Mouse (Mus musculus): ENCODE results near the gene Palm2.

DNA sequence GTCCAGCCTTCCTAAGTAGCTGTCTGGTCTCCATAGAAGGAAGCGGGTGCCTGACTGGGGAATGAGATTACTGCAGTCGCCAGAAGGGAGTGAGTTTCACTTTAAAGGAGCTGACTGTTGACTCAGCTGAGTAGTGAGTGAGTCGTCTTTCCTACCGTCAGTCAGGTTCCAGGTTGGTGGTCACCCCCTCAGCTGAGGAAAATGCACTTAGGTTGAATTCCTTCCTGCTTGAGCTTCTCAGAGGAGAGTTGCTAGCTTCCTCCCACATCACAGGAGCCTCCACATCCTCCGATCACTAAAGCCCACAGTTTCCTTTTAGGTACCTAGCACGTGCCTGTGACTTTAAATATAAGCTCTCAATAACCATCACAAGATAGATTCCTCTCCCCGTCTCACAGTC lies 206.2 kb downstream of the Palm2 start:
- TF ChIP-seq POLR2A (IDR thresholded peaks at IDR 0.05; ENCODE audit: low read depth, low read length) (no peak), CTCF (conservative IDR thresholded peaks at IDR 0.05; ENCODE audit: insufficient read depth, insufficient read length, low read depth, low read length) (no peak)
